Mouse (Mus musculus) heart, adult 2 months (tissue): ENCODE measurements around the gene Mgst1.

Experiments
- CTCF ChIP-seq: fragments of 200-600 bp; IDR thresholded peaks from 2 replicates; pipeline ENCODE4 v1.8.1; 2022; ENCODE audit warnings: antibody characterized with exemption, mild to moderate bottlenecking, moderate library complexity
- POLR2A ChIP-seq: fragments of 200-500 bp; IDR thresholded peaks from 2 replicates; pipeline ENCODE4 v1.6.1; 2011; ENCODE audit warnings: mild to moderate bottlenecking, low read depth, low read length, control low read depth; ENCODE audit not compliant: insufficient read depth

DNA sequence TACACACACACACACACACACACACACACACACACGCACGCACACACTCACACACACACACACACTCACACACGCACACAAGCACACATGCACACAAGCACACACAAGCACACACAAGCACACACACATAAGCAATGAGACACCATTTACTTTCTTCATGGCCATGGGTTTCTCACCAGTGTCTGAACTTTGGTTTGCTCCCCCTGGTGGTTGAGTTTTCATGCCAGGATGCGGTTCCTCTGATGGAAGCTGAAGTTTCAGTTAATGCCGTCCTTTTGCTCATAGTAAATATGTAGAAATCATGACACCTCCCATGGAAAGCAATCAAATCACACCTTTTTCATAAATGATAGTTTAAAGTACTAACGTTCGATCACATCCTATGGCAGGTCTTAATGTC is 23.8 kb downstream of the Mgst1 start:
- TF ChIP-seq CTCF (peak; percentile 47), POLR2A (no peak)
